Mouse (Mus musculus) c-Kit-positive CD71-negative TER-119-negative erythroid progenitor cells, embryonic 14.5 days (primary cell): ENCODE measurements around the gene H2al1o.
"Not testable (repeated sequence)": the region's sequence is repeated elsewhere in the genome, so short reads cannot be mapped to it uniquely, and the experiment has no call there.

Experiments used
- DNase-seq: peaks from one replicate; pipeline ENCODE4 v3.0.0-alpha.2; 2013; ENCODE audit warnings: low read depth

Gene H2al1o

GRCm38 (mm10) chrX:9572309-9572708, at the start of gene H2al1o:
Gene H2al1o (minus strand): TSS chrX:9572409.
- not testable (repeated sequence) for DNase-seq

- DNase-seq = not testable (repeated sequence)
Measured at GRCm38 (mm10) chrX:9598036-9598435, 25.8 kb upstream of the H2al1o start.

GRCm38 (mm10) chrX:9536881-9537280, 35.3 kb downstream of the H2al1o start:
- no peak for DNase-seq
